Mouse (Mus musculus) midbrain, embryonic 16.5 days (tissue): ENCODE data around the gene Cntnap2. TPM values are rescaled to one million over a fixed set of nuclear protein-coding genes. Genes with fewer than 3 reads are reported as not detected.

ENCODE experiments used
- ATAC-seq: fragments of 200-750 bp; cut with Nextera tagmentation; 2 replicates; pipeline ENCODE4 v1.8.0; 2017; ENCODE audit warnings: moderate TSS enrichment
- H3K27ac ChIP-seq: fragments of 300-500 bp; sonication (generic); 2 replicates; pipeline ENCODE4 v1.5.1; 2014; ENCODE audit warnings: mild to moderate bottlenecking, low read length, mixed read lengths
- H3K27me3 ChIP-seq: fragments of 300-500 bp; sonication (generic); 2 replicates; pipeline ENCODE4 v1.6.1; 2014; ENCODE audit warnings: low read depth, low read length, mixed read lengths; ENCODE audit not compliant: control insufficient read depth, insufficient read depth
- H3K36me3 ChIP-seq: fragments of 300-500 bp; sonication (generic); 2 replicates; pipeline ENCODE4 v1.6.1; 2014; ENCODE audit warnings: mild to moderate bottlenecking, low read length, moderate library complexity, mixed read lengths; ENCODE audit not compliant: control insufficient read depth, insufficient read depth
- H3K4me1 ChIP-seq: fragments of 300-500 bp; sonication (generic); 2 replicates; pipeline ENCODE4 v1.6.1; 2014; ENCODE audit warnings: mild to moderate bottlenecking, low read length, mixed read lengths; ENCODE audit not compliant: control insufficient read depth, insufficient read depth
- H3K4me2 ChIP-seq: fragments of 300-500 bp; sonication (generic); 2 replicates; pipeline ENCODE4 v1.6.1; 2014; ENCODE audit warnings: mild to moderate bottlenecking, low read length, mixed read lengths
- H3K4me3 ChIP-seq: fragments of 300-500 bp; sonication (generic); 2 replicates; pipeline ENCODE4 v1.5.1; 2014; ENCODE audit warnings: low read depth, mild to moderate bottlenecking, low read length, moderate library complexity, mixed read lengths
- H3K9ac ChIP-seq: fragments of 300-500 bp; sonication (generic); 2 replicates; pipeline ENCODE4 v1.6.1; 2014; ENCODE audit warnings: low read depth, low read length, mixed read lengths
- H3K9me3 ChIP-seq: fragments of 300-500 bp; sonication (generic); replicated peaks from 2 replicates; pipeline ENCODE4 v1.6.1; 2014; ENCODE audit warnings: mild to moderate bottlenecking, low read length, mixed read lengths; ENCODE audit not compliant: control insufficient read depth, poor library complexity, severe bottlenecking
- WGBS: fragments of 180-500 bp; shearing (Covaris S2); extraction: QIAGEN DNeasy Blood & Tissue Kit; methylation state at CpG from one replicate; pipeline ENCODE4 v1.1.7; 2014; 5-methylcytosine and 5-hydroxymethylcytosine counted together
- polyA plus RNA-seq: library from polyadenylated mRNA; unstranded; fragments of >200 nt; fragmentation: Nextera tagmentation; extraction: Ambion mirVana; gene quantifications from 2 replicates; pipeline ENCODE4 v1.2.1, GENCODE M21; 2015

Gene Cntnap2
- polyA plus RNA-seq, 1 experiment from 2014 or later = 63.5 TPM

- no peak overlapping the region for H3K4me2 ChIP-seq
- no peaks in the 10 kb centered on the region for H3K9me3 ChIP-seq
- H3K4me1 ChIP-seq = peaks cover 4% of the 10 kb centered on the region
- H3K4me3 ChIP-seq = no peak overlapping the region
- no peak overlapping the region for H3K9ac ChIP-seq
- WGBS = 66% methylated on average over 3 of the region's 3 CpGs
- ATAC-seq = no peak
- no peaks in the 10 kb centered on the region for H3K36me3 ChIP-seq
- H3K27ac ChIP-seq = no peak overlapping the region
- no peaks in the 10 kb centered on the region for H3K27me3 ChIP-seq
Observed at GRCm38 (mm10) chr6:46856635-46857034, 1797.5 kb downstream of the Cntnap2 start.

- Histone ChIP-seq H3K4me3 (no peak overlapping the region), H3K27me3 (no peaks in the 10 kb centered on the region), H3K4me2 (no peak overlapping the region), H3K9me3 (no peaks in the 10 kb centered on the region), H3K27ac (no peak overlapping the region), H3K9ac (no peak overlapping the region), H3K36me3 (no peaks in the 10 kb centered on the region), H3K4me1 (peaks cover 4% of the 10 kb centered on the region)
- no peak; the same call in 1 of the 2 replicates for ATAC-seq
- WGBS = 8% methylated on average over 5 of the region's 5 CpGs
Observed at GRCm38 (mm10) chr6:46861076-46861475, 1801.9 kb downstream of the Cntnap2 start.

GRCm38 (mm10) chr6:46866317-46866716, 1807.2 kb downstream of the Cntnap2 start:
- Histone ChIP-seq H3K4me1 (no peaks in the 10 kb centered on the region; the same call in 1 of the 2 replicates), H3K27ac (no peak overlapping the region), H3K36me3 (no peaks in the 10 kb centered on the region), H3K27me3 (no peaks in the 10 kb centered on the region), H3K9ac (no peak overlapping the region), H3K9me3 (no peaks in the 10 kb centered on the region), H3K4me2 (no peak overlapping the region), H3K4me3 (no peak overlapping the region)
- no peak for ATAC-seq

GRCm38 (mm10) chr6:46886230-46886629, 1827.1 kb downstream of the Cntnap2 start:
- no peak overlapping the region for H3K27ac ChIP-seq
- WGBS = 68% methylated on average over 2 of the region's 2 CpGs
- no peaks in the 10 kb centered on the region for H3K36me3 ChIP-seq
- no peaks in the 10 kb centered on the region for H3K4me1 ChIP-seq
- no peak overlapping the region for H3K4me2 ChIP-seq
- no peaks in the 10 kb centered on the region for H3K27me3 ChIP-seq
- H3K9me3 ChIP-seq = no peaks in the 10 kb centered on the region
- no peak overlapping the region for H3K9ac ChIP-seq
- ATAC-seq = no peak
- no peak overlapping the region for H3K4me3 ChIP-seq

GRCm38 (mm10) chr6:46909167-46909566, 1850.0 kb downstream of the Cntnap2 start:
- no peak for ATAC-seq

GRCm38 (mm10) chr6:46918701-46919274, 1859.6 kb downstream of the Cntnap2 start:
- Histone ChIP-seq H3K4me2 (no peak overlapping the region), H3K4me1 (no peaks in the 10 kb centered on the region; the same call in 1 of the 2 replicates), H3K9ac (no peak overlapping the region), H3K27me3 (no peaks in the 10 kb centered on the region), H3K27ac (no peak overlapping the region), H3K36me3 (no peaks in the 10 kb centered on the region), H3K9me3 (no peaks in the 10 kb centered on the region), H3K4me3 (no peak overlapping the region)
- no peak for ATAC-seq
- 75% methylated on average over 8 of the region's 8 CpGs for WGBS

More at GRCm38 (mm10) chr6:46909167-46909566, 1850.0 kb downstream of the Cntnap2 start:
- no peak overlapping the region for H3K9ac ChIP-seq
- no peaks in the 10 kb centered on the region for H3K4me1 ChIP-seq
- H3K4me2 ChIP-seq = no peak overlapping the region
- H3K36me3 ChIP-seq = no peaks in the 10 kb centered on the region
- 75% methylated on average over 2 of the region's 2 CpGs for WGBS
- no peak overlapping the region for H3K27ac ChIP-seq
- H3K27me3 ChIP-seq = no peaks in the 10 kb centered on the region
- H3K4me3 ChIP-seq = no peak overlapping the region
- H3K9me3 ChIP-seq = no peaks in the 10 kb centered on the region

GRCm38 (mm10) chr6:46919973-46920372, 1860.8 kb downstream of the Cntnap2 start:
- Histone ChIP-seq H3K4me3 (no peak overlapping the region), H3K9ac (no peak overlapping the region), H3K4me1 (no peaks in the 10 kb centered on the region; the same call in 1 of the 2 replicates), H3K36me3 (no peaks in the 10 kb centered on the region), H3K4me2 (no peak overlapping the region), H3K27me3 (no peaks in the 10 kb centered on the region), H3K27ac (no peak overlapping the region), H3K9me3 (no peaks in the 10 kb centered on the region)
- WGBS = 86% methylated on average over 3 of the region's 3 CpGs
- no peak for ATAC-seq

- H3K9ac ChIP-seq = no peak overlapping the region
- no peaks in the 10 kb centered on the region for H3K9me3 ChIP-seq
- no peaks in the 10 kb centered on the region for H3K36me3 ChIP-seq
- H3K4me1 ChIP-seq = no peaks in the 10 kb centered on the region
- no peak overlapping the region for H3K4me3 ChIP-seq
- H3K27ac ChIP-seq = no peak overlapping the region
- no peak overlapping the region for H3K4me2 ChIP-seq
- ATAC-seq = no peak
- 64% methylated on average over 7 of the region's 7 CpGs for WGBS
- H3K27me3 ChIP-seq = no peaks in the 10 kb centered on the region
Observed at GRCm38 (mm10) chr6:46924709-46925108, 1865.6 kb downstream of the Cntnap2 start.

- WGBS = 43% methylated on average over 4 of the region's 4 CpGs
- no peak overlapping the region for H3K9ac ChIP-seq
- no peaks in the 10 kb centered on the region for H3K9me3 ChIP-seq
- no peak overlapping the region for H3K4me3 ChIP-seq
- ATAC-seq = no peak
- H3K4me1 ChIP-seq = no peaks in the 10 kb centered on the region
- no peaks in the 10 kb centered on the region for H3K27me3 ChIP-seq
- H3K4me2 ChIP-seq = no peak overlapping the region
- H3K27ac ChIP-seq = no peak overlapping the region
- no peaks in the 10 kb centered on the region for H3K36me3 ChIP-seq
Observed at GRCm38 (mm10) chr6:46945703-46946102, 1886.5 kb downstream of the Cntnap2 start.
